Mouse (Mus musculus): Measurements from ENCODE around the gene Spire2.

DNA sequence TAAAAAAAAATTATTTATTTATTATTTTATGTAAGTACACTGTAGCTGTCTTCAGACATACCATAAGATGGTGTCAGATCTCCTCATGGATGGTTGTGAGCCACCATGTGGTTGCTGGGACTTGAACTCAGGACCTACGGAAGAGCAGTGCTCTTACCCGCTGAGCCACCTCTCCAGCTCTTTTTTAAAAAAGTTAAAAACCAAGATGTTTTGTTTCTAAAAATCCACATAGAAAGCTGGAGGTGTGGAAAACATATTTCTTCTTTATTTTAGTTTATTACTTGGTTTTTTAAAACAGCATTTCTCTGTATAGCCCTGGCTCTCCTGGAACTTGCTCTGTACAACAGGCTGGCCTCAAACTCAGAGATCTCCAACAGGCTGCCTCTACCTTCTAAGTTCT is 4.0 kb upstream of the Spire2 start:
- TF ChIP-seq POLR2A (IDR thresholded peaks at IDR 0.05; ENCODE audit: borderline replicate concordance, insufficient read depth, low read length) (no peak), CTCF (IDR thresholded peaks at IDR 0.05; ENCODE audit: borderline replicate concordance, insufficient read depth, low read depth, low read length) (no peak)

Data from cerebellum, adult 2 months (tissue).